8 mouse cellular contexts compared by ENCODE assay signal in the genomic region with DNA sequence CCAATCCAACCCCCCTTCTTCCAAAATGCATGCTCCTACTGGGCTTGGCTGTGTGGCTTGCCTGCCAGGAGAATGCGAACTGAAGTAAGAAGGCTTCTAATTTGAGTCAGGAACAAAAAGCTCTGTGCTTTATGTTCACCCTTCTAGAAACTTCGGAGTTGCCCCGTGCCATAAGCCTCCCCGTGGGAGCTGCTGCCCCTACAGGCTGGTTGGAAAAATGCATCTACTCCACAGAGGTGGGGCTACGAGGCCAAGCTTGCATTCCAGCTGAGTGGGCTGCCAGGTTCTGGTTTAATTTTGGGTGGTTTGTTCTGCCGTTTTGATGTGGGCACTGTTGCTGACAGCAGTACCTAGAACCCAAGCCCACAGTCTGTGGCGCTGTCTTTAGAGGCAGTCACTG. TPM values are rescaled to one million over a fixed set of nuclear protein-coding genes. Genes with fewer than 3 reads are reported as not detected.
DNase-seq lines count a peak whose midpoint lies in the region; ATAC-seq lines count a peak whose summit lies in the region.

No protein-coding gene starts in this region.

- intact Hi-C loops in heart, postnatal 25 days (cut with DNase I), result no loop called here

- peak; percentile 47 to 67 for DNase-seq in heart, adult 18-20 months
- DNase-seq in heart, postnatal 25 days (ENCODE audit: low spot score), result no peak
- peak; percentile 47 for DNase-seq in ovary, postnatal 14 days (ENCODE audit: low spot score)
- no peak for DNase-seq in ovary, adult 18-20 months (ENCODE audit: low spot score)
- peak; percentile 31 to 35 for DNase-seq in cerebellum, postnatal 36 days
- peak; percentile 20 for DNase-seq in retina, postnatal 7 days (ENCODE audit: low read depth, low spot score)
- DNase-seq in MN1 (ENCODE audit: low spot score), result no peak

- ATAC-seq in hematopoietic stem cell, adult 5-6 weeks (replicated peaks in 1 of 2; ENCODE audit: insufficient read depth in 1 of 2, low FRiP score in 2 of 2, low TSS enrichment in 1 of 2, low read depth in 1 of 2, poor library complexity in 2 of 2, severe bottlenecking in 2 of 2), result peak; percentile 80 to 85

RNA-seq across cellular contexts. Expression of gene Adamts2, which starts 14.9 kb away (rescaled TPM):
- 1 to 10 TPM; 7.3 to 8.2 TPM for total RNA-seq in heart, adult 18-20 months (2021)
- 10 to 100 TPM; 19.1 to 20.0 TPM for total RNA-seq in heart, postnatal 25 days (2021)
- 0.20 TPM in 1 of 2 replicates, not detected in the other for total RNA-seq in hematopoietic stem cell, adult 5-6 weeks (2017)

Comparison
In these comparisons a context has a peak if more than half of its experiments do, and no peak if none do; other contexts are left out.
1. DNase-seq: peak in heart, adult 18-20 months (2 of 2), ovary, postnatal 14 days (single experiment), cerebellum, postnatal 36 days (2 of 2) and retina, postnatal 7 days (single experiment); none in heart, postnatal 25 days (single experiment), ovary, adult 18-20 months (single experiment) and MN1 (single experiment).